Mouse (Mus musculus): Measurements from ENCODE around the gene Ciita.
A peak's percentile ranks its signal among the peaks of the same experiment; 100 is the strongest.

The Ciita gene

DNA sequence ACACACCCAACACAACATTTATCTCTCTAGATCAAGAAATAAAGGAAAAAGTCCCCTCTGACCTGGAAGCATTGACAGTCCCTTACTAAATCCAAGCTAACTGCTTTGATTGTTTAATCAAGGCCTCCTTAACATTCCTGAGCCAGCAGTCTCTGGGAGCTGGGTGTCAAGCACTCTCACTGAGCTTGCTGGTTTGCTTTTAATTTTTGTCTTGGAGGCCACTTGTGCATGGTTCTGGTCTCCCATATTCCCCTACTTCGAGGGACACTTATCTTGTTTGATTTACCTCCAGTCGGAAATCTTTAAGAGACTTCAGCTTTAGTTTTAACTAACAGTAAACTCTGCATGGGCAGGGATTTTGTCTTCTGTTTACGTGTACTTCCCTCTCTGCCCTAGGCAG is 4.9 kb upstream of the Ciita start:
- no peak for DNase-seq (ENCODE audit: low spot score)

DNA sequence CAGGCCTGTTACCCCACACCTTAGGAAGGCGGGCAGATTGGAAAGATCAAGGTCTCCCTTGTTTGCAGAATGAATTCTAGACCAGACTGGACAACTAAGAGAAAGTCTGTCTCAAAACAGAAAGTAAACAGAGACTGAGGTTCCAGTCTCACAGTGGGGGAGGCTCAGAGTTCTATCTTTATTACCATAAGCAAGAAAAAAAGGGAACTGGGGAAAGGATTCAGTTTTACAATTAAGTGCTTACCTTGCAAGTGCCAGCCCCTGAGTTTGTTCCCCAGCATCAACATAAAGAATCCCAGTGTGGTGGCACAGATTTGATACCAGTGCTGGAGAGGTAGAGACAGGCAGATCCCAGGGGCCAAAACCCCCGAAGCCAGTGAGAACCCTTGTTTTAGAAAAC is 3.9 kb upstream of the Ciita start:
- no peak for DNase-seq (ENCODE audit: low spot score)

DNA sequence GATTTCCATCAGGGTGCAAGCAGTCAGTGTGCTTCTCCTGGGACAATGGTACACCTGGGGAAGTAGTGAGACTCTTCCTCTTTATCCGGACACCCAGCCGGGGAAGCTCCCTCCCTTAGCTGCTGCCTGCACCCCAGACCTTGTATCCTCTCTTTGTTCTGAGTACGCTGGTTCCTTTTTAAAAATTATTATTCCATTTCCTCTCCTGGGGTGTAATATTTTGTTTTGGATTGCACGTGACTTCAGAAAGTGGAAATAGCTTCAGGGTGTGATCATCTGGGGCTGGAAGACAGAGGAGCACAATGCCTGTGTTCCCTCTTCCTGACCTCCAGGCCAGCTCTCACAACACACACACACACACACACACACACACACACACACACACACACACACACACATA is 2.5 kb downstream of the Ciita start:
- DNase-seq (ENCODE audit: low spot score), result no peak

DNA sequence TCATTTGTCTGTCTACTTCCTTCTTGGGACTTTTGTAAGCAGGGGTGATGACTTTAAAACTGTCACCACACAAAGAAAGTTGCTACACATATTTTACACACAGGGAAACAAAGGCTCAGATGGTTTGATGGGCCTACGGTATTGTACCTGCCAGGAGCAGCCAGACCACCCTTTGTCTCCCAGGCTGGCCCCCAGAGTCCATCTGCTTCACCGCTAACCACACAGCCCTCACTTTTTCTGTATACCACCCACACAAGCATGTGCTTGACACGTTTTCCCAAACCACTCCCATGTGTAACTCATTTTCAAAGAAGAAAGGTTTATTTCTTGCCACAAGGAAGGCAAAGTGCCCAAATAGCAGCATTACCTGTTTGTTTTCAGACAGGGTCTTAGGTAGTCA is 7.1 kb downstream of the Ciita start:
- DNase-seq (ENCODE audit: low spot score), result no peak

DNA sequence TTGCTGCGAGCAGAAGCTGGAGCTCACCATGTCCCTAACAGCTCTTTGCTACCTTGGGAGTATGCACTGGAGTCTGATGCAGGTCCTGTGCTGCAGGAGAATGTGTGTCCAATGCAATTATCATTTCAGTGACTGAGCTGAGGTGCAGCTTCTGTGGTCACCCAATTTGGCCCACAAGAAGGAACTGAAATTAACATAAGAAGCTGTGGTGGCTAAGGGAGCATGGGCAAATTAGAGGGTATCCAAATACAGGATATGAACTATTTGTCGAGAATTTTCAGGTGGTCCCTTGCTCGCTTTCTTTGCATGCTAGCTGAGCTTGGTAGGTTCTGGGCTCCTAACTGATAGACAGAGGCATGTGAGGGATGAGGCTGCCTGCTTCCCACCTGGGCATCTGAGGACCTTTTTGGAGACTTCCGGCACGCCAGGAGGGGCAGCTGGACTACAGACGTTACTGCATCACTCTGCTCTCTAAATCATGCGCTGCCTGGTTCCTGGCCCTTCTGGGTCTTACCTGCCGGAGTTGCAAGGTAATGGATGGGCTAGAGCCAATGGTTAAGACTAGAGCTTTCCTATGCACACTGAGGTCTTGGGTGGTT is 8.1 kb downstream of the Ciita start:
- no peak for DNase-seq (ENCODE audit: low spot score)

DNA sequence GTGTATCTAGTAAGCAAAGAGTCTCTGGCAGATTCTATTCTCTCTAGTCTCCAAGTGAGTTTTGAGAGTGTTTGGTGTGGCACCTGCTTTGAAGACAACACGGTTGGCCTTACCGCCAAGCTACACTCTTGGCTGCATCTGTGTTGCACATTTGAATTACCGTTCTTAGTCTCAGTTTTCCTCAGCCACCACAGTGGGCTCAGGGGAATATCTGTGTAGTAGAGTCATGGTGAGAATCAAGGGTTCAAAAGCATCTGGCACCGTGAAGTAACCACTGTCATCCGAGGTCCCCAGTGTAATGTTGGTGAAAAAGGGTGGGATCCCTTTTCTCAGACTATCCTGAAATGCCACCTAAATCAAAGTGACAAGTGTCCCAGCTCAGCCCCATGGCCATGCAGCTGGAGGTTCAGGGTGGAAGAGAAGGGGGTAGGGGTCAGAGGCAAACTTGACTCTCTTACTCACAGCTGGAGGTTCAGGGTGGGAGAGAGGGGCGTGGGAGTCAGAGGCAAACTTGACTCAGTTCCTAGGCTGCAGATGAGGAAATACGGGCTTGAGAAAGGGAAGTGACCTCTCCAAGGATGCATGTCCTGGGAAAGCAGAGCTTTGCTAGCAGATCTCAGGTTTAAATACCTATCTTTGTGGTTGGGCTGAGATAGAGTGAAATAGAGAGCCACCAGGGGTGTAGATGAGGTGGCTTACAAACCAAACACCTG is 9.1 kb downstream of the Ciita start:
- no peak for DNase-seq (ENCODE audit: low spot score)

DNA sequence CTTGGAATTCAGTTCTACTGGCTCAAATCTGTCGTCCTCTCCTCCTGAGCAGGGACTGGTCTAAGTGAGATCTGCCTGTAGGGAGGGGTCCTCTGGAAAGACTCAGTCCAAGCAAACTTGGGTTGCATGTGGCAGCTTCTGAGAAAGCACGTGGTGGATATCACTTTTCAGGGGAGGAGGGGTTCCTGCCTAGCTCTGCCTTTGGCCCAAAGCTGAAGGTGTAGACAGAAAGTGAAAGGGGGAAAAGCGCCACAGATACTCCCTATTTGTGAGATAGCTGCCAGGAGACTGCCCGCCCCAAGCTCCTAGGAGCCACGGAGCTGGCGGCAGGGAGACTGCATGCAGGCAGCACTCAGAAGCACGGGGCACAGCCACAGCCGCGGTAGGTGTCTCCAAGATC is 9.6 kb downstream of the Ciita start:
- no peak for DNase-seq (ENCODE audit: low spot score)

DNA sequence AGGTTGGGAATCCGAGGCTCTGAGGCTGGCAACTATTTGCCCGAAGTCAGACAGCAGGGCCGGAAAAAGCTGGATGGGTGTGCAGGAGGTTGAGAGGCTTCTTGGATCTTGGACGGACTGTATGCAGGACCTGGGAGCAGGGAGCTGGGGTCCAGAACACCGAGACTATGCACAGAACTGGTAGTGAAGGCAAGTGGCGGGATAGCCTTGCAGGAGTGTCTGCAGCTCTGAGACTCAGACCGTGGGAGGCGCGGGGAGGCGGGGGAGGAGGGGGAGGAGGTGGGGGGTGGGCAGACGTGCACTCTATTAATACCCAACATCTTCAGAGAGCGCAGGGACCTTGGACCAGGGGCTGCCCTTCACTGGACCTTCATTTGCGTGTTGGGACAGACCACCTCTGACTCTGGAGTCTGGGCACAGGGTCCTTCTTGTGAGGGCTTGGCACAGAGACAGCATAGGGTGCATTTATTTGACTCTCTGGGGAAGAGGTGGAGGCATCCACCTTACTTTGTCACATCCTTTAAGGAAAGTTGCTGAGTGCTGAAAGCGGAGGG is 10.1 kb downstream of the Ciita start:
- DNase-seq (ENCODE audit: low spot score), result no peak

DNA sequence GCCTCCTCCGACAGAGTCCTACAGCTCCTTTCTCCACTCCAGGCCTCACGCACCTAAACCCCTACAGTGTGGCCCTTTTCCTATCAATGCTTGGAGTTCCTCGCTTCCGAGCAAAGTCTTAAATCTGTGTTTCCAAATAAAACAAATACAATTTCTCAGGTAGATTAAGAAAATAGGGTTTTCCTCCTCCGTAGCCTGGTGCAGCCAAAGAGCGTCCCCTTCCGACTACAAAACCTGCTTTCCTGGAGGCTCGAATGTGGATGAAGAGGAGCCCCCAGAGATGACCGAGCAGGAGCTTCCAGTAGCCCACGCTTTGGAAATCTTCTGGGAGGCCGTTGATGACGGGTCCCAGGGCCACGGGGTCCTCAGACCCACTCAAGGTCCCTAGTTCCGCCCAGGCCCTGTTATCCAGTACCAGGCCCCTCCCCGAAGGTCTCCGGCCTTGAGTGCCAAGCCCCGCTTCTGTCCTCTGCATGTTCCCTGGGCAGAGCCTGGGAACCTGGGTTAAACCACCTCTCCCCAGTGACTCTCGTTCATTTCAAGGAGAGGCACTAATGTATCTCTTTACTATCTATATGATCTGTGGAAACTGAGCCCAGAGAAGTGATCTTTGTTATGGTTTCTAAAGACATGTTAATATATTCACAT is 10.8 kb downstream of the Ciita start:
- no peak for DNase-seq (ENCODE audit: low spot score)

DNA sequence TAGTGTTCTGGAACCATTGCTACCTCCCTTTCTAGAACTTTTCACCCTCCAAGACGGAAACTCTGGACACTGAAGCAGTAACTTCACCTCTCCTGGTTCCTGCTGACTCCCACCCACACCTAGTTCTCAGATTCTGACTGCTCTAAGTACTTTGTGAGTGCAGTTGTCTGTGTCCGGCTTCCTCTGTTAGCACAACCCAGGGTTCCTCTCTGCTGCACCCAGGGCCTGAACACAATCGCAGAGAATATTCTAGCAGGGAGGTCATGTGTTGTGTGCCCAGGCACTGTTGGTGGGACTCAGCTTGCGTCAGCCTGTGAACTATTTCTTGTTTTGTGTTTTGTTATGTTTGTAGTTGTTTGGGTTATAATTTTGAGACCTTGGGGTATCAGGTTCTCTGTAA is 11.9 kb downstream of the Ciita start:
- DNase-seq (ENCODE audit: low spot score), result no peak

DNA sequence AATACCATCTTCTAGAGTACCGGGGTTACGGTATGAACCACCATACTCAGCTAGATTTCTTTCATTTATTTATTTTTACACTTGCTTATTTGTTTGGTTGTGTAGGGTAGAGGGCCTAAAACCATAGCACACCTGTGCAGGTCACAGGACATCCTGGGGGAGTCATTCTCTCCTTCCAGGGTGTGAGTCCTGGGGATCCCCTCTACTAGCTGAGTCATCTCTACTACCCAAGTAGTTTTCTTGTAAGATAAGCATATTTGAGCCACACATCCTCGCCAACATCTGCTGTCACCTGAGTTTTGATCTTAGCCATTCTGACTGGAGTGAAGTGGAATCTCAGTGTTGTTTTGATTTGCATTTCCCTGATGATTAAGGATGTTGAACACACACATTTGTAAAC is 12.7 kb downstream of the Ciita start:
- no peak for DNase-seq (ENCODE audit: low spot score)

DNA sequence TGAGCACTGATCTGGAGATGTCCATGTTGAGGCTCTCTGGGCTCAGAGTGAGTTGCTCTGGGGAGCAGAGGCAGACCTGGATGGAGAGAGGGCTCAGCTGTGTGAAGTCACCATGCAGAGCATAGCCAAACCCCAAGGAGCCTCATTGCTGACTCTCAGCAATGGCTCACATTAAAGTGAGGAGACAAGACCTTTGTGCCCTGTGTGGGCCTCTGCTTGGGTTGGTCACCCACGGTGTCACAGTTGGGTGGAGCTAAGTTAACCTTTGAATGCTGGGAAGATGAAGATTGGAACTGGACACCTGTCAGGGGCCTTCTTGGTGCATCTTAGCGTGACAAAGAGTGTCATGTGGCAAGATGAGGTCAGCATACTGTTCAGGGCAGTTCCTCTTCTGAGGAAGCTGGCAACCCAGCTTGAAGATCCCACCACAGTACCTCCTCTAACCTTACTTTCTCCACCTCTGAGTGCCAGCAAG is 16.0 kb downstream of the Ciita start:
- DNase-seq (ENCODE audit: low spot score), result no peak

DNA sequence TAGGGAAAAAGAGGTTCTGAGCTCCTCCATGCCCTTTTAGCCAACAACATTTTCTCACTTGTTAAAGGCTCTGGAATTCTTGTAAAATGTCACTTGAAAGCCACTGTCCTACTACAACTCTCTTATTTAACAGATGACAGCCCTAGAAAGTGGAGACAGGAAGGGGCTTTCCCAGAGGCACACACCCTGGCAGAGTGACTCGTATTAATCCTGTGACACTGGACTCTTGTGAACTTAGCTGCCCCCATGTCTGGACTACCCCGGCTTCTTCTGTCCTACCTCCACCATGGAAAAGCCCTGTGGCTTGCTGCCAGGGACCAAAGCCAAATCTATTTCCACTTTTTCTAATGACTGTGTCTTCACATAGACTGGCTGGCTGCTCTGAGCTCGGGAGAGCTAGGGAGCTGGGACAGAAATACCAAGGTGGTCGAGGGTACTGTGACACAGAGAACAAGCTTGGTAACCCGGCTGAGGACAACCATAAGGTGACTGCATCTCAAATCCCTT is 18.3 kb downstream of the Ciita start:
- DNase-seq (ENCODE audit: low spot score), result no peak

DNA sequence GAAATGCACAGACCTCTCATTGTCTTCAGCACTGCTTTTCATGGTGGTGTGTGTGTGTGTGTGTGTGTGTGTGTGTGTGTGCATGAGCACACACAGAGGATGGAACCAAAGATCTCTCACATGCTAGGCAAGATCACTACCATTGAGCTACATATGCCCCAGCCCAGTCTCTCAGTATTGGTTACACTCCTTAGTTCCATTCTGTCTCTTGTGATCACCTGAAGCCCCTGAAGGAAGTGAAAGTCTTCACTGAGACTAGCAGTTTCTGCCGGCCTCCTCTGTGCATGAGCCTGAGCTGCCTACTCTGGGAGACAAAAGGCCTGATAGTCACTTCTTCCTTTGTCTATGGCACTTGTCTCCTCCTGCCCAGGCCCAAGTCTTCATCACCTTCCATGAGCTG is 19.3 kb downstream of the Ciita start:
- DNase-seq (ENCODE audit: low spot score), result no peak

DNA sequence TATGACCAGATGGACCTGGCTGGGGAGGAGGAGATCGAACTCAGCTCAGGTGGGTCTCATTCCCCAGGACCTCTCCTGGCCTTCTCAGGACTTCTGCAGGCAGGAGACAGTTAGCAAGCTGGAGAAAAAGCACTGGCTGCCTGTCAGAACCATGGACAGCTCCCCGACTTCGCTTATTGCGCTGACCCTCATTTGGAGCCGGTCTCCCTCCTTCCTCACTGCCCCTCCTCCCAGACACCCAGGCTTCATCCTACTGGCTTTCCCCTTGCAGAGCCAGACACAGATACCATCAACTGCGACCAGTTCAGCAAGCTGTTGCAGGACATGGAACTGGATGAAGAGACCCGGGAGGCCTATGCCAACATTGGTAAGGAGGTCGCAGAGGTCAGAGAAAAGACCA is 22.0 kb downstream of the Ciita start:
- peak; percentile 57 for DNase-seq (ENCODE audit: low spot score)

DNA sequence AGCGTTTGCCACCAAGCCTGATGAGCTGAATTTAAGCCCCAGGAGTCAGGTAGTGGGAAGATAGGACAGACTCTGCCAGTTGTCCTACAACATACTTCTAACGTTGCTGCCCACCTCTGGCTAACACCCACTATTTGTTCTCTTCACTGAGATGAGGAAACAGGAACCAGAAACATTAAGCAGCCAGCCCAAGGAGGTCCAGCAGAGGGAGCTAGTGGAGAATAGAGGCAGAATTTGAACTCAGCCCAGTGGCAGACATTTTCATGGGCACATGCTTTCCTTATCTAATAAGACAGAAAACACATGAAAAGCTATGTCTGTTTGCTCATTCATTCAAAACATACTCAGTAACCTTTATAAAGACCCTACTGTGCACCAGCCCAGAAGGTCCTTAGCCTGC is 23.2 kb downstream of the Ciita start:
- no peak for DNase-seq (ENCODE audit: low spot score)

DNA sequence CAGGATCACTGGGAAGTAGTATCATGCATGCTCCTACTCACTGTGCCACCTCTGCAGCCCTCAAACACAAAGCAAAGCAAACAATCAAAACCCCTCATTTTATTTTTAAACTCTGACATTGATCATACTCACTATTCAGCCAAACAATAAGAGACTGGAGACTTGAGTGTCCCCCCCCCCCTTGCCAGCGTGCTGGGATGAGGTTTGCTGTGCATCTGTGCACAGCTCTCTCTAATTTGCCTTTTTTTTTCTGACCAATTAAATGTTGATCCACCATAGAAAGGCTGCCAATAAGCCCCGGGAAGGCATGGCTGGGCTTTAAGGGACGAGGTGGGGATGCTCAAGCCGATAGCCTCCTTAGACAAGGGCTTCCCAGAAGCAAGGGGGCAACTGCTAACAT is 27.6 kb downstream of the Ciita start:
- no peak for DNase-seq (ENCODE audit: low spot score)

DNA sequence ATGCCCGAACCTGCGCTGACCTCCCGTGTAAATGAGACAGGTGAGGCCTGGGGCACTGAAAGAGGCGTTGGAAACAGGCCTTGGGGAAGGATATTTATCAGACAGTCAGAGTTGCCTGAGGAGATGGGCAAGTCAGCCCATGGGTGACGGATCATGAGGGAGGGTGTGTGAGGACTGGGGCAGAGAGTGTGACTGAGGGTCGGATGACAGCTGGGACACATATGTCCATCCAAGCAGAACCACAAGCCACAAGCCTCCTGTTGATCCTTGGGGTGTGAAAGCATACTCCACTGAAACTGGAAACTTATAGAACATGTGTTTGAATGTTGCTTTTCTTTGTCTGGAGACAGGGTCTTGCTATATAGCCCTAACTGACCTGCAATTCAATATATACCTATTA is 28.8 kb downstream of the Ciita start:
- DNase-seq (ENCODE audit: low spot score), result no peak

DNA sequence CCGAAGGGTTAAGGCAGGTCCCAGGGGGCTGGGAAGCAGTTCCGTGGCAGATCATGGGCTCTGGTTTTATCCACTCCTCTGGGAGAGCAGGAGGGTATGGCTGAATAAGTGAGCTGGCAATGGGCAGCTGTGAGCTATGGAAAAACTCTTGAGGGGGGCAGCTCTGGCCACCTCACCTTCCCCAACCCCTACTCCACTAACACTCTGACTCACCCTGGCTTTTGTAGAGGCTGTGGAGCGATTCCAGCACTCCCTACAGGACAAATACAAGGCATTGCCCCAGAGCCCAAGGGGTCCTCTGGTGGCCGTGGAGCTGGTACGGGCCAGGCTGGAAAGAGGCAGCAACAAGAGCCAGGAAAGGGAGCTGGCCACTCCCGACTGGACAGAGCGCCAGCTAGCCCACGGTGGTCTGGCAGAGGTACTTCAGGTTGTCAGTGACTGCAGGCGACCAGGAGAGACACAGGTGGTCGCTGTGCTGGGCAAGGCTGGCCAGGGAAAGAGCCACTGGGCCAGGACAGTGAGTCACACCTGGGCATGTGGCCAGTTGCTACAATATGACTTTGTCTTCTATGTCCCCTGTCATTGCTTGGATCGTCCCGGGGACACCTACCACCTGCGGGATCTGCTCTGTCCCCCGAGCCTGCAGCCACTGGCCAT is 30.7 kb downstream of the Ciita start:
- DNase-seq (ENCODE audit: low spot score), result no peak

DNA sequence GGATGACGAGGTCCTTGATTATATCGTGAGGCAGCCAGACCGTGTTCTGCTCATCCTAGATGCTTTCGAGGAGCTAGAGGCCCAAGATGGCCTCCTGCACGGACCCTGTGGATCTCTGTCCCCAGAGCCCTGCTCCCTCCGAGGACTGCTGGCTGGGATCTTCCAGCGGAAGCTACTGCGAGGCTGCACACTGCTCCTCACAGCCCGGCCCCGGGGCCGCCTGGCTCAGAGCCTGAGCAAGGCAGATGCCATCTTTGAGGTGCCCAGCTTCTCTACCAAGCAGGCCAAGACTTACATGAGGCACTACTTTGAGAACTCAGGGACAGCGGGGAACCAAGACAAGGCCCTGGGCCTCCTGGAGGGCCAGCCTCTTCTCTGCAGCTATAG is 31.3 kb downstream of the Ciita start:
- no peak for DNase-seq (ENCODE audit: low spot score)

DNA sequence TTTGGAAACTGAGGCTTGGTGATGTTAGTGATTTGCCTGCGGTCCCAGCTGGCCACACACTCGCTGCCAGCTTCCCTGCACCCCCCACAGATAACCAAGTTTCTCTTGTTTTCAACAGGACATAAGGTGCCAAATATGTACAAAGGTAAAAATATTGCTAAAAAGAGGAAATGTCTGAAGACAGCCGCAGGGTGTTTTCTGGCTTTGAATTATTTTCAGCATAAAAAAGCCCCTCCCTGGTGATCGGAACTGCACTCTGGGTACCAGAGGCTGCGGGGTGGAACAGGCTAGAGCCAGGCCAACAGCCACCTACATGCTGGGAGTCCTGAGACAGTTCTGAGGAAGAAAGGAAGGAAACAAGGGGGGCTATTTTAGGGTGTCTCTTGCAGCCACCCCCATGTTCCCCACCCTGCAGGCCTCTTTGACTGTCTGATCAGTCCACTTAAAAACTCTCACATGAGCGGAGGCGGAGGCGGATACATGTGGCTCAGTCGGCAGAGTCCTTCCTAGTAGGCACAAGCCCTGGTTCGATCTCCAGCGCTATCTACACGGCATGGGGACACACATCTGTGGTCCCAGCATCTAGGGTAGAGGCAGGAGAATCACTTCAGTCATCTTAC is 36.2 kb downstream of the Ciita start:
- DNase-seq (ENCODE audit: low spot score), result no peak

DNA sequence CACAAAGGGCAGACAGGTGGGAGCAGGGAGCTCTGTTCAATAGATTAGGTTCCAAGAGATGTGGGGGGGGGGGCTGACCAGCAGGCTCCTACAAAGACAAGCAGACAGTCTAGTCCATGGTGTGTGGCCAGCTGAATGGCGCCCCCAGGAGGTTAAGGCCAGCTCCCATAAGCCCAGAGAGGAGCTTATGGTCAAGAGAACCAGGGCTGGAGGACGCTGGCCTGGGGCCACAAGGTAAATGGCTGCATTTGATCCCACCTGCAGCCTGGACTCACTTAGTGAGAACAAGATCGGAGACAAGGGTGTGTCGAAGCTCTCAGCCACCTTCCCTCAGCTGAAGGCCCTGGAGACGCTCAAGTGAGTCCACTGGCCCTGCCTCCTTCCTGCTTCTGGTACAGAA is 38.2 kb downstream of the Ciita start:
- DNase-seq (ENCODE audit: low spot score), result no peak

Data from ovary, postnatal 14 days (tissue).